Mouse (Mus musculus): ENCODE measurements around the gene D11Wsu47e.
A peak's percentile ranks its signal among the peaks of the same experiment; 100 is the strongest.

Gene D11Wsu47e

GRCm38 (mm10) chr11:113667122-113667521 is 17.1 kb upstream of the D11Wsu47e start:
- peak; percentile 84 for DNase-seq

- no peak for DNase-seq
Measured at GRCm38 (mm10) chr11:113667704-113668103, 16.5 kb upstream of the D11Wsu47e start.

- no peak for DNase-seq
Measured at GRCm38 (mm10) chr11:113668857-113669256, 15.4 kb upstream of the D11Wsu47e start.

- no peak for DNase-seq
Measured at GRCm38 (mm10) chr11:113669711-113670110, 14.5 kb upstream of the D11Wsu47e start.

- no peak for DNase-seq
Measured at GRCm38 (mm10) chr11:113673614-113674013, 10.6 kb upstream of the D11Wsu47e start.

GRCm38 (mm10) chr11:113674595-113674994 is 9.6 kb upstream of the D11Wsu47e start:
- DNase-seq: no peak

GRCm38 (mm10) chr11:113676847-113677246 is 7.4 kb upstream of the D11Wsu47e start:
- DNase-seq: no peak

- no peak for DNase-seq
Measured at GRCm38 (mm10) chr11:113677378-113677777, 6.8 kb upstream of the D11Wsu47e start.

GRCm38 (mm10) chr11:113678373-113678772 is 5.8 kb upstream of the D11Wsu47e start:
- DNase-seq: peak; percentile 87

GRCm38 (mm10) chr11:113680954-113681353 is 3.3 kb upstream of the D11Wsu47e start:
- no peak for DNase-seq

GRCm38 (mm10) chr11:113681979-113682378 is 2.2 kb upstream of the D11Wsu47e start:
- no peak for DNase-seq

- peak; percentile 46 for DNase-seq
Measured at GRCm38 (mm10) chr11:113682897-113683626, 1.1 kb upstream of the D11Wsu47e start.

- no peak for DNase-seq
Measured at GRCm38 (mm10) chr11:113683627-113683956, 620 bp upstream of the D11Wsu47e start.

GRCm38 (mm10) chr11:113684707-113685426 is 655 bp downstream of the D11Wsu47e start:
- no peak for DNase-seq

GRCm38 (mm10) chr11:113687031-113687430 is 2.8 kb downstream of the D11Wsu47e start:
- DNase-seq: peak; percentile 32

GRCm38 (mm10) chr11:113690506-113690905 is 6.3 kb downstream of the D11Wsu47e start:
- no peak for DNase-seq

- peak; percentile 62 for DNase-seq
Measured at GRCm38 (mm10) chr11:113691318-113691717, 7.1 kb downstream of the D11Wsu47e start.

- DNase-seq: no peak
Measured at GRCm38 (mm10) chr11:113691851-113692250, 7.6 kb downstream of the D11Wsu47e start.

GRCm38 (mm10) chr11:113697571-113697970 is 13.4 kb downstream of the D11Wsu47e start:
- no peak for DNase-seq

- DNase-seq: peak; percentile 92
Measured at GRCm38 (mm10) chr11:113698013-113698545, 13.9 kb downstream of the D11Wsu47e start.

- DNase-seq: no peak
Measured at GRCm38 (mm10) chr11:113699643-113700042, 15.4 kb downstream of the D11Wsu47e start.

- DNase-seq: peak; percentile 80
Measured at GRCm38 (mm10) chr11:113703758-113704157, 19.5 kb downstream of the D11Wsu47e start.

- no peak for DNase-seq
Measured at GRCm38 (mm10) chr11:113705966-113706652, 21.9 kb downstream of the D11Wsu47e start.

All from kidney, adult 9 months (tissue).